Mouse (Mus musculus) thymus, adult 2 months (tissue): ENCODE data around the gene Ascl1.

Experiments used
- CTCF ChIP-seq: fragments of 200-500 bp; IDR thresholded peaks from 2 replicates; pipeline ENCODE4 v1.5.1; 2012; ENCODE audit warnings: mild to moderate bottlenecking, control low read depth, low read length, moderate library complexity, borderline replicate concordance; ENCODE audit not compliant: control insufficient read depth, poor library complexity, insufficient read depth; ENCODE audit errors: extremely low read depth
- POLR2A ChIP-seq: fragments of 200-500 bp; IDR thresholded peaks from 2 replicates; pipeline ENCODE4 v1.6.1; 2012; ENCODE audit warnings: mild to moderate bottlenecking, low read length, control low read depth, moderate library complexity; ENCODE audit not compliant: control insufficient read depth, poor library complexity, insufficient read depth; ENCODE audit errors: extremely low read depth

DNA sequence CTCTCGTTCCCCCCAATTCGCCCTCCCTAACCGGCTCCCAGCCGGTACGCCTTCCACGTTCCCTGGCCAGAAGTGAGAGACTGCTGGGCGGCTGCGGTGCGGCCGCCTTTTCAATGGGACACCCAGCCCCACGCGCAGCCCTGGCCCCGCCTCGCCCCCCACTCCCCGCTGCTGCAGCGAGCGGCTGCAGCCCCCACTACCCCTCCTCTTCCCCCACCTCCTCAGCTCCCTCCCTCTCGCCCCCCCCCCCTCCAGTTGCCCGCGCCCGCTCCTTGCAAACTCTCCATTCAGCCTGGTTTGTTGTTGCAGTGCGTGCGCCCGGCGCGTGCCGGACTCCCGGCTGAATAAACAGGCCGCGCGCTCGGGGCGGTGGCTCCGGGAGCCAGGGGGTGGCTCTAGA, at the start of gene Ascl1:
- TF ChIP-seq CTCF (no peak), POLR2A (no peak)
